Mouse (Mus musculus): ENCODE results near the gene Kcnma1. TPM values are rescaled to one million over a fixed set of nuclear protein-coding genes. Genes with fewer than 3 reads are reported as not detected.

Gene Kcnma1
- polyA plus RNA-seq, 1 experiment, result 75.1 TPM

DNA sequence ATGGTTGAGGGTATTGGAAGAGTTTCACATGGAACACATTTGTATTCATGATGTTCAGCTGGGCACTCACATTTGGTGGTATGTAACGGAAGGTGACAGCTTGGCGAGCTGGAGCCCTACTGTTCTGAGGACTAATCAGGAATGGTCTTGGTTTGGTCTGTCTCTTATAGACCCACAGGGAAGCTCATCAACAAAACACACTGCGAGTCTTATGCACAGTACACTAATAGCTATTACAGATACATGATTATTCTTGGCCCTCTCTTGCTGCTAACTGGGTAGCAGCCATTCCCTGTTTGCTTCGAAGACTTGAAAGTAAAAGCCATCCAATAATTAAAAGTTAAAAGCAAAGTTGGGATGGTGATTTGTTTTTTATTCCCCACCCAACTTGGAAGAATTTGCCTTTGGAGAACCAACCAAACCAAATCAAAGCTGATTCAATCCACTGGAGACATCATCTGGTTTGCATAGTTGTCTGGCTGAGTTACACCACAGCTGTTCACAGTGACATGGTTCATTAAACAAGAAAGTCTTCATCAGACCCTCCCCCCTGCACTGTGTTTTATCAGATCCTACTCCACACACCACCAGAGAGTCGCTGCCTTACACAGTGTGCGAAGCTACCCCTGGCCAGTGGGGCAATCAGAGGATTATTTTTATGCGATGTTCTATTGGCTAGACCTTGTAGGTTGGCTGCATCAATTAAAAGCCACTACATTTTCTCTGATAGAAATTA is 299.7 kb downstream of the Kcnma1 start:
- TF ChIP-seq POLR2A (IDR thresholded peaks at IDR 0.05; ENCODE audit: insufficient read depth, low read depth, low read length) (no peak), CTCF (IDR thresholded peaks at IDR 0.05; ENCODE audit: insufficient read depth, low read depth, low read length) (no peak)
- WGBS, result 66% methylated on average over 7 of the region's 7 CpGs

DNA sequence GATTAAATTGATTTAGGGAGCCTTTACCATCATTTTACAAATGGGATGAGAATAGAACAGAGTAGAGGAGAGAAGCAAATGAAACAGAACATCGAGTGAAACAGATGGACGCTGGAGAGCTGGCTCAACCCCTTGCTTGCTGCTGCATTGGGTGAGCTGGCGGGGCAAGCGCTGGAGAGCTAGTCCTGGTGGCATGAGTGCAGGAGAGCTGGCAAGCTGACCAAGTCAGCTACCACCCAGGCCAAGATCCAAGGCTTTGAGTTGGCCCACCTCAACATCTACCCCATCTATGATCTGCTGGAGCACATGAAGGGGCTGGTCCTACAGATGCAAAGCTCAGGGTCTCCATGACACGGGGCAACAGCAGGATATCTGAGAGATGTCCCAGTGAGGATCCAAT is 301.4 kb downstream of the Kcnma1 start:
- no peak overlapping the region for H3K4me3 ChIP-seq (ENCODE audit: insufficient read depth, low read depth, low read length)
- 91% methylated on average over 5 of the region's 5 CpGs for WGBS
- TF ChIP-seq POLR2A (IDR thresholded peaks at IDR 0.05; ENCODE audit: insufficient read depth, low read depth, low read length), result no peak
- no peak overlapping the region for H3K27ac ChIP-seq (ENCODE audit: insufficient read depth, low read depth, low read length)
- H3K4me1 ChIP-seq (ENCODE audit: control insufficient read depth, insufficient read depth, low read length), result peaks cover 6% of the 10 kb centered on the region; the same call in 1 of the 2 replicates

More for the DNA sequence above, 299.7 kb downstream of the Kcnma1 start:
- Histone ChIP-seq H3K27ac (ENCODE audit: insufficient read depth, low read depth, low read length) (no peak overlapping the region), H3K4me3 (ENCODE audit: insufficient read depth, low read depth, low read length) (no peak overlapping the region), H3K4me1 (ENCODE audit: control insufficient read depth, insufficient read depth, low read length) (peaks cover 6% of the 10 kb centered on the region; the same call in 1 of the 2 replicates)

DNA sequence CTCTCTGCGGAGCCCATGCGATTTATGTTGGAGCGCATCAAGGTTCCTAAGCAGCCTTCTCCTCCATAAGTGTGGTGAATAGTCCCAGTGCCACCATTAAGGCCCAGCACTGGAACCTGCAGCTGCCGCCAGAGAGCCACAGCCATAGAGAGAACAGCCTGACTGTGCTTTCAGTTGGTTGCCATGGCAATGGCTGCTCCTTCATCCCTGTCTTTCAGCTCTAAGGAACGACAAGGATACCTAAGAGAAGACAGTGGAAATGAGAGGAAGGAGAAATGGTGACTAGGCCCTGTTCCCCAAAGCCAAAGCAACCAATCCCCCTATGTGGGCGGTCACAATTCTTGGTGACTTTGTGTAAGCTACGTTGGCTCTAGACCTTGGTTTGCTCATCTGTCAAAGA is 303.3 kb downstream of the Kcnma1 start:
- H3K4me3 ChIP-seq (ENCODE audit: insufficient read depth, low read depth, low read length), result no peak overlapping the region
- no peak overlapping the region for H3K27ac ChIP-seq (ENCODE audit: insufficient read depth, low read depth, low read length)
- no peak for TF ChIP-seq CTCF (IDR thresholded peaks at IDR 0.05; ENCODE audit: insufficient read depth, low read depth, low read length)
- no peak for TF ChIP-seq POLR2A (IDR thresholded peaks at IDR 0.05; ENCODE audit: insufficient read depth, low read depth, low read length)
- H3K4me1 ChIP-seq (ENCODE audit: control insufficient read depth, insufficient read depth, low read length), result peaks cover 10% of the 10 kb centered on the region; the same call in 1 of the 2 replicates
- WGBS, result 82% methylated on average over 7 of the region's 7 CpGs

DNA sequence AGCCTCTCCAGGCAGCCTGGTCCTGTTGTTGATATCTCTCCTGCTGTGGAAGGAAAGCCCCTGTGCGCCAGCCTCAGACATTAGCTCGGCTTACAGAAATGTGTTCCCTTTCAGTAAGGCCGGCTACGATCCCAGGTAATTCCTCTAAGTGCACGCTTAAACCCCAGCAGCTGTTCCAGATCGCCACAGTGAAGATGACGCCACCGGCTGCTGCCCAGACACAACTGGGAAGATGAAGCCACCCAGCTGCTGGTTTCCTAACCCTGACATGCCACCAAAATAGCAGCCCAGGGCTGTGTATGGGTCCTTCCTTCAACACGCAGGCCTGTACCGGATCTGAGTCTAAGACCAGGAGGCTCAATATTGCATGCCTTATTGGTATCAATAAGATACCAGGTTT is 307.5 kb downstream of the Kcnma1 start:
- TF ChIP-seq POLR2A (IDR thresholded peaks at IDR 0.05; ENCODE audit: insufficient read depth, low read depth, low read length) (no peak), CTCF (IDR thresholded peaks at IDR 0.05; ENCODE audit: insufficient read depth, low read depth, low read length) (no peak)
- peaks cover 10% of the 10 kb centered on the region for H3K4me1 ChIP-seq (ENCODE audit: control insufficient read depth, insufficient read depth, low read length)
- no peak overlapping the region for H3K27ac ChIP-seq (ENCODE audit: insufficient read depth, low read depth, low read length)
- WGBS, result 72% methylated on average over 10 of the region's 10 CpGs
- no peak overlapping the region for H3K4me3 ChIP-seq (ENCODE audit: insufficient read depth, low read depth, low read length)

DNA sequence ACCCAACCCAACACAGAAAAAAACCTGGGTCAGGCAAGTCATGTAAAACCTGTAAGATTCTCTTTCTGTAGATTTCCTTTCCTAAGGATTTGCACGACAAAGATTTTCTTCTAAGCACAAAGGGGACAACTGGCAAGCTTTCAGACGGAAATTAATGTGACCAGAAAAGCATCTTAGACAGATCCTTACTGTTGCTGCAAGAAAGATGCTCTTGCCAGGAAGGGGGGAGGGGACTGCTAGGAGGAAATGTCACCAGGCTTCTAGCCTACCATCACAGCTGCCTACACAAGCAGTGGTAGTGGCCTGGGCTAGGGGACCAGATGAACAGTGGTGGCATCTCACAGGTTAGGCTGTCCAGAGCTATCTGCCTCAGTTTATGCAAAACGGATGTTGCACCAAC is 308.6 kb downstream of the Kcnma1 start:
- TF ChIP-seq POLR2A (IDR thresholded peaks at IDR 0.05; ENCODE audit: insufficient read depth, low read depth, low read length), result no peak
- TF ChIP-seq CTCF (IDR thresholded peaks at IDR 0.05; ENCODE audit: insufficient read depth, low read depth, low read length), result no peak
- Histone ChIP-seq H3K4me1 (ENCODE audit: control insufficient read depth, insufficient read depth, low read length) (peaks cover 4% of the 10 kb centered on the region), H3K4me3 (ENCODE audit: insufficient read depth, low read depth, low read length) (no peak overlapping the region), H3K27ac (ENCODE audit: insufficient read depth, low read depth, low read length) (no peak overlapping the region)
- 43% methylated on average over 3 of the region's 3 CpGs for WGBS

DNA sequence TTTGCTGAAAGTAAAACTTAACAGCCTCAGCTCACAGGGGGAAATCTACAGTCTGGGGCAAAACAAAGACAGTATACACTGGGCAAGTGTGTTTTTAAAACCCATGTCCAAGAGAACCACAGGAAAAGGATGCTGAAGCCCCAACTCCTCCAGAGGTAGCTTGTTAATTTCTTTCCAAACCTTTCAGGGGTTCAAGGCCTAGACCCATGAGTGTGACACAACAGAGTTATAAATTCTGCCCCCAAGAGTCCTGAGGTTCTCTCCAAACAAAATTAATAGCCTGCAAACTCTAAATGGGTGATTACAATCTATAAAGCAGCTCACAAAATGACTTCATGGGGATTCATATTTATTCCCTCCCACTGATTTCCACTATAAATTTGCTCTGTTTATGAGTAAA is 310.0 kb downstream of the Kcnma1 start:
- Histone ChIP-seq H3K4me3 (ENCODE audit: insufficient read depth, low read depth, low read length) (no peak overlapping the region), H3K4me1 (ENCODE audit: control insufficient read depth, insufficient read depth, low read length) (peaks cover 4% of the 10 kb centered on the region), H3K27ac (ENCODE audit: insufficient read depth, low read depth, low read length) (no peak overlapping the region)
- no peak for TF ChIP-seq CTCF (IDR thresholded peaks at IDR 0.05; ENCODE audit: insufficient read depth, low read depth, low read length)
- no peak for TF ChIP-seq POLR2A (IDR thresholded peaks at IDR 0.05; ENCODE audit: insufficient read depth, low read depth, low read length)

DNA sequence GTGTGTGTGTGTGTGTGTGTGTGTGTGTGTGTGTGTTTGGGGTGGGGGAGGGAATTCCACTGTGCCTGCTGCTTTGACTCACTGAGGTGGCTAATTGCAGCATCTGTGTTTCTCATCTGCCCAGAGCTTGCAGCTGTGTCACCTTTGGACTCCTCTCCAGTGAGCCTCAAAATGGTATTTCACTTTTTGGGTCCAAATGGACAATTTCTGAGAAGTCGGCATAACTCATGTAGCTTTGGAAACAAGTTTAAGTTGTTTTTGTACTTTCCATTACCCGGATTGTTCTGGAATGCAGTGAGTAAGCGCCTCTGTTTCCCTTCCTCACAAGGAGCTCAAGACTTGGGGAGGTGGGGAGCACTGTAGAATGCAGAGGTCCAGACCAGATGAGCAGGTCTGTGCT is 317.9 kb downstream of the Kcnma1 start:
- no peak for TF ChIP-seq CTCF (IDR thresholded peaks at IDR 0.05; ENCODE audit: insufficient read depth, low read depth, low read length)
- TF ChIP-seq POLR2A (IDR thresholded peaks at IDR 0.05; ENCODE audit: insufficient read depth, low read depth, low read length), result no peak
- 77% methylated on average over 3 of the region's 3 CpGs for WGBS
- no peak overlapping the region for H3K4me3 ChIP-seq (ENCODE audit: insufficient read depth, low read depth, low read length)
- no peak overlapping the region for H3K27ac ChIP-seq (ENCODE audit: insufficient read depth, low read depth, low read length)
- H3K4me1 ChIP-seq (ENCODE audit: control insufficient read depth, insufficient read depth, low read length), result peaks cover 7% of the 10 kb centered on the region; the same call in 1 of the 2 replicates

DNA sequence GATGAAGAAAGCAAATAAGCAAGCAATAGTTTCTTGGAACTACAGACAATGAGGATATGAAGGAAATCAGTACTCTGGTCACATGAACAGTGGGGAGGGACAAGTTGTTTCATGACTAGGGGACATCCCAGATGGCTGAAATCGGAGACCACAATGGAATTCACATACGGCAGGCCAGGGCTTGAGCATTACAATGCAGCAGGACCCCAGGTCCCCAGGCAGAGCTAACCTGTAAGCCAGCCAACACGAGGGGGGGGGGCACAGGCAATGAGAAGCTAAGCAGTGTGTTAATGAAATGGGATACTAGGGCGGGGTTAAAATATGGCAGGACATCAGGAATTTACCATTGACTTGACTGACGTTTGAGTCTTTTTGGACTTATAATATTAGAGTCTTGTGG is 324.6 kb downstream of the Kcnma1 start:
- H3K4me3 ChIP-seq (ENCODE audit: insufficient read depth, low read depth, low read length), result no peak overlapping the region
- 70% methylated on average over 5 of the region's 5 CpGs for WGBS
- no peak for TF ChIP-seq POLR2A (IDR thresholded peaks at IDR 0.05; ENCODE audit: insufficient read depth, low read depth, low read length)
- no peak for TF ChIP-seq CTCF (IDR thresholded peaks at IDR 0.05; ENCODE audit: insufficient read depth, low read depth, low read length)

DNA sequence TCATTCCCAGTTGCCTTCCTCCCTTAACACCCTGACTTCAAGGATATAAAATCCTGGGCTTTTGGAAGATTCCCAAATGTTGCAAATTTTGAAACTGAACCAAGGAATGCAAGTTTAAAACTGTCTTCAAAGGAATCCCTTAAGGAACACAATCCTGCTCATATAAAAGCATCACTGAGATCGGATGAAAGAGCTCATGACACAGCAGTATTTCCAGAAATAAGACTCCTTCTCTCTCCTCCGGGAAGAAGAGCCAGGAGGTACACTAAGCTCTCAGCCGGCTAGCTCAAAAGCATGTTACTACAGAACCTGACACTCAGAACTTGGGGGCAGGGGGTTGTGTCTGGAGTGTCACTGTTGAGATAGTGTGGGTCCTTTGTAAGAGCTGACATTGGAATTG is 325.8 kb downstream of the Kcnma1 start:
- H3K27ac ChIP-seq (ENCODE audit: insufficient read depth, low read depth, low read length), result no peak overlapping the region

More for the DNA sequence above, 324.6 kb downstream of the Kcnma1 start:
- Histone ChIP-seq H3K4me1 (ENCODE audit: control insufficient read depth, insufficient read depth, low read length) (peaks cover 3% of the 10 kb centered on the region; the same call in 1 of the 2 replicates), H3K27ac (ENCODE audit: insufficient read depth, low read depth, low read length) (no peak overlapping the region)

More for the DNA sequence above, 325.8 kb downstream of the Kcnma1 start:
- TF ChIP-seq CTCF (IDR thresholded peaks at IDR 0.05; ENCODE audit: insufficient read depth, low read depth, low read length), result no peak
- no peak for TF ChIP-seq POLR2A (IDR thresholded peaks at IDR 0.05; ENCODE audit: insufficient read depth, low read depth, low read length)
- Histone ChIP-seq H3K4me3 (ENCODE audit: insufficient read depth, low read depth, low read length) (no peak overlapping the region), H3K4me1 (ENCODE audit: control insufficient read depth, insufficient read depth, low read length) (no peaks in the 10 kb centered on the region)
- WGBS, result 54% methylated on average over 3 of the region's 3 CpGs

All from olfactory bulb, adult 2 months (tissue).